Mouse (Mus musculus) G1E (cell line): ENCODE data around the gene Zfp324.

Experiments used
- CTCF ChIP-seq: IDR thresholded peaks from 2 replicates; pipeline ENCODE4 v1.5.1; 2012; ENCODE audit warnings: low read depth, low read length, inconsistent platforms, mixed read lengths
- GATA1 ChIP-seq: IDR thresholded peaks from 2 replicates; pipeline ENCODE4 v1.6.1; 2012; ENCODE audit warnings: borderline replicate concordance, low read length, inconsistent platforms, mixed read lengths
- GATA2 ChIP-seq: IDR thresholded peaks from 2 replicates; pipeline ENCODE4 v1.6.1; 2012; ENCODE audit warnings: low read depth, low read length, inconsistent platforms, borderline replicate concordance
- POLR2AphosphoS5 ChIP-seq: IDR thresholded peaks from 2 replicates; pipeline ENCODE4 v1.6.1; 2012; ENCODE audit warnings: low read depth, low read length, inconsistent platforms; ENCODE audit not compliant: insufficient replicate concordance
- TAL1 ChIP-seq: conservative IDR thresholded peaks from 2 replicates; pipeline ENCODE4 v1.6.1; 2012; ENCODE audit warnings: low read depth, low read length, inconsistent platforms, mixed read lengths

DNA sequence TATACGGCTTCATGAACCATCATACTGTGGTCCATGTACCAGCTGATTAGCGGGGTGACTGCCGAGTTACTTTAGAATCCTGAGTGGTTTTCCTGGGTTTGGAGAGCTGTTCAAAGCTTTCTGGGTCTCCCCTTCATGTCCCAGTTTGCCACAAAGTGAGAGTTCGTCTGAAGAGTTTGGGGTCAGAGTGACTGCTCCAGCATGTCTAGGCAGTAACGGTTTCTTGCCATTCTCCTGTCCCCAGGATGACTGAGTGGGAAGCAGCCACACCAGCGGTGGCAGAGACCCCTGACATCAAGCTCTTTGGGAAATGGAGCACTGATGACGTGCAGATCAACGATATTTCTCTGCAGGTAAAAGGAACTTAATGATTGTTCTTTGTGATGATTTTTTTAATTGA is 42.9 kb upstream of the Zfp324 start:
- TF ChIP-seq GATA1 (no peak), CTCF (no peak), TAL1 (no peak), POLR2AphosphoS5 (no peak; the same call in 1 of the 2 replicates), GATA2 (no peak)
